Mouse (Mus musculus): ENCODE measurements around the gene Spesp1.

- TF ChIP-seq CTCF (conservative IDR thresholded peaks at IDR 0.05; ENCODE audit: low read length) (no peak), POU5F1 (IDR thresholded peaks at IDR 0.05; ENCODE audit: borderline replicate concordance, low read length) (no peak), NANOG (IDR thresholded peaks at IDR 0.05; ENCODE audit: borderline replicate concordance, low read length) (no peak)
Observed at GRCm38 (mm10) chr9:62250296-62250695, 31.7 kb downstream of the Spesp1 start.
